Mouse (Mus musculus) gastrocnemius, adult 2 months (tissue): ENCODE data around the gene Casp12. TPM values are rescaled to one million over a fixed set of nuclear protein-coding genes. Genes with fewer than 3 reads are reported as not detected.

Experiments used
- DNase-seq: peaks from one replicate; pipeline ENCODE4 v3.0.0; 2022
- H3K27ac ChIP-seq: fragments of 200-600 bp; 2 replicates; pipeline ENCODE4 v1.8.1; 2022; ENCODE audit warnings: mild to moderate bottlenecking
- H3K4me3 ChIP-seq: fragments of 200-600 bp; 2 replicates; pipeline ENCODE4 v1.8.1; 2022; ENCODE audit warnings: mild to moderate bottlenecking, moderate library complexity
- CTCF ChIP-seq: fragments of 200-600 bp; IDR thresholded peaks from 2 replicates; pipeline ENCODE4 v1.8.1; 2022; ENCODE audit warnings: antibody characterized with exemption, mild to moderate bottlenecking, moderate library complexity
- intact Hi-C: fragments of 180-260 bp; cut with DNase I; formaldehyde crosslinking; loops from one replicate; pipeline ENCODE4 v1.15.1; 2025
- long read RNA-seq, 2 experiments: library from polyadenylated mRNA; stranded (forward); transcript quantifications; one replicate each; pipeline ENCODE4 v2.0.0; 2021
- total RNA-seq, 2 experiments: library from RNA; stranded (reverse); gene quantifications; 2 replicates each; pipeline ENCODE4 v1.2.3; 2021

The Casp12 gene
- 1 to 10 TPM; 9.1 to 9.4 TPM for total RNA-seq
- long read RNA-seq, experiment 1, transcript Casp12-201 (11 exons, 2,649 nt) = major isoform, 7 of 10 reads
- long read RNA-seq, experiment 1, partial matches to known transcripts = 0 of 10 reads
- long read RNA-seq, experiment 1, other reads (novel, unspliced or antisense) = 3 of 10 reads
- long read RNA-seq, experiment 2, transcript Casp12-201 (11 exons, 2,649 nt) = major isoform, 9 of 11 reads
- long read RNA-seq, experiment 2, partial matches to known transcripts = 0 of 11 reads
- long read RNA-seq, experiment 2, other reads (novel, unspliced or antisense) = 2 of 11 reads

GRCm38 (mm10) chr9:5345291-5345898 is at the start of gene Casp12:
TSS of gene Casp12 (plus strand) at chr9:5345430.
- Histone ChIP-seq H3K27ac (peak within 1 kb of the TSS; percentile 85), H3K4me3 (peak within 1 kb of the TSS; percentile 75)
- intact Hi-C loops = no loop called here
- no peak for TF ChIP-seq CTCF
- DNase-seq = peak; percentile 36

DNA sequence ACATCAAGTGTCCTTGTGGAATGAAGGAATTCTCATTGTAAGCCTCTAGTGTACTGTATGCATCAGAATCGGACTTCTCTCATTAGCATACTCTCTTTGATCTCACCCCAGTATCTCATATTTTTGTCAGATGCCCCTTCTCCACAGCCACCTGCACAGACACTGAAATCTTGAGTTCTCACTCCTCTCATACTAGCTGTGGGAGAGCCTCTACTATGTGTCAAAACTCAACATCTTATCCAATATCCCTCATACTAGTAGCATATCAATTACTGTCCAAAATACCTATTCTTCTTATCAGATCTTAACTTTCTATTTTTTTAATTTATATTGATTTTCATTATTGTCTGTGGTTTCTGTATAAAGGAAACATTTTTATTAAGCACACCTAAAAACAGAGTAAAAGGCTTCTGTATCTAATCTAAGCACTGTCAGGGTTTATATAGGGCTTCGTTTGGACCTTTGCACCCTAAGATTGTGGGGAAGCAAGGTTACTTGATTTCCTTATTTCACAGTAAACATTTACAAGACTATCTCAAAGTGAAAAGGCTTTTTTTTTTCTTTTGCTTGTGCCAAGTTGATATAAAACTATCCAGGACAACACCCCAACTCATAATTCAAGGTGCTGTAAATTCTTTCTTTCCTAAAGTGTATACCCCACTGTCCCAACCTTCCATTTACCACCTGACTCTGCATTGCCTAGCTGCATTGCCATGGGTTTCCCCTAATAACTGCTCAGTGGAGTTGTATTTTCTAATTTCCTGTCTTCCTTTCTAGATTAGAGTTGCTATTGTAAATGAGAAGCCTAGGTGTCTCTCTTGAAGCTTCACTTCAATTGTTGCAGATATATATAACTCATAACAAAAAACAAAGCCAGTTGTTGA is 48.6 kb upstream of the Casp12 start:
- Histone ChIP-seq H3K4me3 (no peak overlapping the region), H3K27ac (no peak overlapping the region)
- TF ChIP-seq CTCF = no peak
- intact Hi-C loops = no loop called here
- DNase-seq = no peak

- TF ChIP-seq CTCF = no peak
- no peak for DNase-seq
- intact Hi-C loops = no loop called here
- Histone ChIP-seq H3K4me3 (peak within 1 kb of the TSS; percentile 54), H3K27ac (peak within 1 kb of the TSS; percentile 50)
These were observed 46.7 kb upstream of the Casp12 start, which contains the start of gene Casp1 for GRCm38 (mm10) chr9:5298329-5299131. TSS of gene Casp1 (plus strand) at chr9:5298517.

GRCm38 (mm10) chr9:5299132-5299381 is 46.2 kb upstream of the Casp12 start:
- Histone ChIP-seq H3K4me3 (peak overlapping the region; percentile 54), H3K27ac (peak overlapping the region; percentile 50; the same call in 1 of the 2 replicates)
- intact Hi-C loops = no loop called here
- TF ChIP-seq CTCF = no peak
- no peak for DNase-seq

- no peak for DNase-seq
- H3K4me3 ChIP-seq = peak within 1 kb of the TSS; percentile 71
- H3K27ac ChIP-seq = peak within 1 kb of the TSS; percentile 76
- TF ChIP-seq CTCF = no peak
- intact Hi-C loops = no loop called here
These were observed 36.7 kb upstream of the Casp12 start, which contains the start of gene Casp4 for GRCm38 (mm10) chr9:5308561-5308960. TSS of gene Casp4 (plus strand) at chr9:5308828.

DNA sequence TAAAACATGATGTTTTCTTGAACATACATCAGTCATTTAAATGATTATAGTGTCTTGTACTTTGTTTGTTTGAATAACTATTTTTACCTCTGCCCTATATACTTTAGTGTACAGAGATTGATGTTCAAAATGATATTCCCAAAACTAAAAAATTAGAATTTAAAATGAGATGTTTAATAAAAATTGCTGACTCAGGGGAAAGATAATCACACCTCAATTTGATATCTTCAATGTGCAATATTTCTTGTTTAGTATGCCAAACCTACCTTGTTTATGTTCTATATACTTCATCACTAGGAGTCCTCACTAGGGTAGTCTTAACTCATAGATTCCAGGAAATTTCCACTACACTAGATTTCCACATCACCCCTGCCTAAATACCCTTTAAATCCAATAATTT is 35.1 kb upstream of the Casp12 start:
- intact Hi-C loops = no loop called here
- no peak overlapping the region for H3K4me3 ChIP-seq
- no peak for TF ChIP-seq CTCF
- H3K27ac ChIP-seq = no peak overlapping the region
- no peak for DNase-seq

DNA sequence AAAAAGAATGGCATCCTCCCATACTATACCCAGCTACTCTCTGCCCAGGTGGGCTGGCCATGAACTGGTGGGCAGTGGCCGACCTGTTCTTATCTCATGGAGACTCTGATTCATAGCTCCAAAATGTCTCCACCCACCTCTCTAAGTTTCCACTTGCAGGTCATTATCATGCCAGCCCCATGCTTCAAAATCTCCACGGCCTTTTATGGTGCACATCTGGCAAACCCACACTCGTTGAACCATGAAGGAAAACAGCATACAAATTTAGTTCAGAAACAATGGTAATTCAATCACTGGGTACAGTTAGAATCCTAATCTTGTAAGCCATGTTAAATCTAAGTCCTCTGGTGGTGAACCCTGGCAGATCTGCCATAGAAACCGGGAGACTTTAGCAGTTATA is 33.8 kb upstream of the Casp12 start:
- Histone ChIP-seq H3K4me3 (no peak overlapping the region), H3K27ac (peak overlapping the region; percentile 43; the same call in 1 of the 2 replicates)
- intact Hi-C loops = no loop called here
- DNase-seq = no peak
- TF ChIP-seq CTCF = no peak

GRCm38 (mm10) chr9:5328204-5328603 is 17.0 kb upstream of the Casp12 start:
- Histone ChIP-seq H3K4me3 (no peak overlapping the region), H3K27ac (no peak overlapping the region)
- TF ChIP-seq CTCF = no peak
- DNase-seq = no peak
- intact Hi-C loops = no loop called here

DNA sequence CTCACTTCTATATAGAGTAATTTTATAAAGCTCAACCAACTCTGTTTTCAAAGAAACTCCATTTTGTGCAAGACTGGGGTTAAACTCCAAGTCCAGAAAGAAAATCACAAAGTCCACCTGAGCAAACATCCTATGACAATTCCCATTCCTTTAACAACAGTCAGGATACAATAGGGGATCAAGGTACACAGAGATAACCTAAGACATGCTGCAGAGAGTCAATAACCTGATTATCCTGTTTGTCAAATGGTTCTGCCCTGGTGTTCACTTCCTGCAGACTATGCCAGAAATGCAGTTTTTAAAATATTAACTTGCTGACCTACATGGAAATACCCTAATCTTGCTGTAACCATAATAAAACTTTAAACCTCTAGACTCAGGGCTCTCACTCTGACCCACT is 12.8 kb upstream of the Casp12 start:
- Histone ChIP-seq H3K27ac (no peak overlapping the region), H3K4me3 (no peak overlapping the region)
- no peak for TF ChIP-seq CTCF
- DNase-seq = no peak
- intact Hi-C loops = no loop called here

DNA sequence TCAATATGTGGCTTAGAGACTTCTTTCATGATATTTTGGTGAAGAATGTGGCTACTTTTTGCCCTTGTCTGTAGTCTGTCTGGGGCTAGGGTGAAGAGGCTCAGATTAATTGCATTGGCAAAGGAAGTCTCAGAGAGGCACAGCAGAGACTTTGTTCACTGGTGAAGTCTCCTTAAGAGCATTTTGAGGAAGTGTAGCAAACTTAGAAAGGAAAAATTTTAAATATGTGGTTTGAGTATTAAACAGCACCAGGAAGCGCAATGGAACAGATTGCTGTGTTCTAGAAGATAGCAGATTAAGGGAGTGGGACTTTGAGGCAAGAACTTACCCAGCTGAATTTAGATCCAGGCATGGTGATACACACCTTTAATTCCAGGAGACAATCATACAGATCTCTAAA is 11.8 kb upstream of the Casp12 start:
- Histone ChIP-seq H3K4me3 (no peak overlapping the region), H3K27ac (no peak overlapping the region)
- TF ChIP-seq CTCF = no peak
- intact Hi-C loops = no loop called here
- no peak for DNase-seq

GRCm38 (mm10) chr9:5343092-5343491 is 2.1 kb upstream of the Casp12 start:
- H3K27ac ChIP-seq = no peak overlapping the region
- DNase-seq = no peak
- no peak for TF ChIP-seq CTCF
- H3K4me3 ChIP-seq = no peak overlapping the region
- intact Hi-C loops = no loop called here

DNA sequence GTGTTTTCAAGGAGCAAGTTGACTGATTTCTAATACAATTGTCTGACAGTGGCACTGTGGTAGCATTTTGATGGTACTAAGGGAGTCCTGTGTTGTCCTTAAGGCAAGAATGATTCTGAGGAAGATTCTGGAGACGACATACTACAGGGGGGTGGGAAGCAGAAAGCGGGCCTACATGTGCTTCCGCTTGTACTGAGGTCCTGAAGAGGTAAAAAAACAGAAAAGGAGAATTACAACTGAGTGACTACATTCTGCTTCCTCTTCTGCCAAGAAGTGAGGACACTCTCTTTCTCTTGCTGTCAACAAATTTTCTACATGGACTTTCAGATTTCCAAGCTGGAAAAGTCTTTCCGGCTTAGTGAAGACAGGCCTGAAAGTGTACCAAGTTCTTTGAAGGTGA is 1.1 kb upstream of the Casp12 start:
- H3K4me3 ChIP-seq = no peak overlapping the region
- no peak for TF ChIP-seq CTCF
- peak overlapping the region; percentile 85 for H3K27ac ChIP-seq
- intact Hi-C loops = no loop called here
- no peak for DNase-seq
